ENCODE assay signal across 34 mouse cellular contexts in genomic region chr11:43610662-43611033, GRCm38 (mm10). TPM values are rescaled to one million over a fixed set of nuclear protein-coding genes. Genes with fewer than 3 reads are reported as not detected.
A peak's percentile ranks its signal among the peaks of the same experiment; 100 is the strongest.
DNase-seq lines count a peak whose midpoint lies in the region; ATAC-seq and TF ChIP-seq lines count a peak whose summit lies in the region.
"Had no signal": no experiment of that assay in that cellular context is flagged by ENCODE, and none has a peak within 500 bp of the region (broad histone marks: within the 10 kb centered on the region; RNA-seq: fewer than 3 reads in every experiment).

No protein-coding gene starts in this region.

- DNase-seq in layer of hippocampus, adult 2 months (ENCODE audit: low spot score in 2 of 2), result no peak
- no peak for DNase-seq in layer of hippocampus, adult 11-12 months (ENCODE audit: low spot score)
- peak; percentile 55 for DNase-seq in urinary bladder, postnatal 14 days (ENCODE audit: low spot score)
- no peak for DNase-seq in urinary bladder, postnatal 4 days (ENCODE audit: low spot score in 2 of 2)
- DNase-seq in lung, postnatal 25 days (ENCODE audit: low spot score), result peak; percentile 28
- no peak for DNase-seq in adrenal gland, postnatal 36 days
- DNase-seq: adrenal gland, postnatal 10 days; cerebellum, adult 11 months; cerebellum, adult 9-11 months; gastrocnemius, adult 2 months; heart, postnatal 10 days; kidney, adult 8-10 months; kidney, postnatal 25 days; left cerebral cortex, postnatal 4 days; liver, postnatal 0 days; right cerebral cortex, postnatal 4 days had no signal

- H3K4me3 ChIP-seq in layer of hippocampus, adult 2 months, result no peak overlapping the region
- H3K4me3 ChIP-seq: embryonic facial prominence, embryonic 13.5 days; gastrocnemius, adult 2 months; heart, embryonic 13.5 days; liver, embryonic 12.5 days; megakaryocyte, embryonic 14.5 days; midbrain, embryonic 12.5 days; myocyte; neural tube, embryonic 12.5 days had no signal

- peak overlapping the region; percentile 59; the same call in 1 of the 2 replicates for H3K27ac ChIP-seq in layer of hippocampus, adult 2 months
- H3K27ac ChIP-seq: embryonic facial prominence, embryonic 13.5 days; gastrocnemius, adult 2 months; heart, embryonic 13.5 days; hindbrain, embryonic 14.5 days; liver, embryonic 12.5 days; midbrain, embryonic 12.5 days; neural tube, embryonic 12.5 days had no signal

- TF ChIP-seq CTCF in layer of hippocampus, adult 2 months (conservative IDR thresholded peaks at IDR 0.05), result no peak

- ATAC-seq in erythroid progenitor cell, adult 5-6 weeks (replicated peaks; ENCODE audit: low FRiP score, poor library complexity, severe bottlenecking), result no peak
- ATAC-seq: forebrain, embryonic 16.5 days; liver, embryonic 12.5 days; liver, postnatal 0 days; Patski had no signal

RNA-seq across cellular contexts. Expression of gene Fabp6, which starts 9.3 kb away (rescaled TPM):
- not detected for total RNA-seq in layer of hippocampus, adult 2 months (2021)
- total RNA-seq in erythroid progenitor cell, adult 5-6 weeks (2015; ENCODE audit: low replicate concordance), result not detected in 2 replicates
- total RNA-seq in erythroid progenitor cell, adult 5-6 weeks (2017; ENCODE audit: low replicate concordance), result not detected in 2 replicates
- total RNA-seq in adrenal gland, postnatal 36 days (2021), result not detected
- total RNA-seq: adrenal gland, postnatal 10 days; common myeloid progenitor, adult 5-6 weeks; G1E; gastrocnemius, adult 2 months; gastrocnemius, postnatal 4 days; heart, adult 8-10 months; heart, postnatal 10 days; hematopoietic stem cell, adult 5-6 weeks; layer of hippocampus, postnatal 36 days; left cerebral cortex, postnatal 4 days; midbrain, postnatal 0 days had no signal

RNA-seq across cellular contexts. Expression of gene 4933415A04Rik, which starts 23.8 kb away (rescaled TPM):
- total RNA-seq in layer of hippocampus, adult 2 months (2021), result 1 to 10 TPM; 1.9 to 2.4 TPM
- total RNA-seq in erythroid progenitor cell, adult 5-6 weeks (2015; ENCODE audit: low replicate concordance), result not detected in 2 replicates
- total RNA-seq in erythroid progenitor cell, adult 5-6 weeks (2017; ENCODE audit: low replicate concordance), result not detected in 2 replicates
- 1 to 10 TPM in 1 of 2 experiments, under 1 TPM in 1; 0.36 to 1.0 TPM for total RNA-seq in adrenal gland, postnatal 36 days (2021)
- total RNA-seq: common myeloid progenitor, adult 5-6 weeks; G1E; gastrocnemius, adult 2 months had no signal

Comparison
In these comparisons a context has a peak if more than half of its experiments do, and no peak if none do; other contexts are left out.
1. DNase-seq: peak in urinary bladder, postnatal 14 days (single experiment) and lung, postnatal 25 days (single experiment); none in layer of hippocampus, adult 2 months (0 of 2), layer of hippocampus, adult 11-12 months (single experiment), urinary bladder, postnatal 4 days (0 of 2) and adrenal gland, postnatal 36 days (0 of 2).